Mouse (Mus musculus): ENCODE measurements around the gene Aicda. TPM values are rescaled to one million over a fixed set of nuclear protein-coding genes. Genes with fewer than 3 reads are reported as not detected.
"Not testable (repeated sequence)": the region's sequence is repeated elsewhere in the genome, so short reads cannot be mapped to it uniquely, and the experiment has no call there.

Gene Aicda
- total and polyA plus RNA-seq, 3 experiments, result not detected

GRCm38 (mm10) chr6:122531466-122532174 lies 22.0 kb upstream of the Aicda start:
- ATAC-seq (ENCODE audit: extremely low read depth, insufficient number of reproducible peaks, low FRiP score, poor library complexity, severe bottlenecking) (no peak), DNase-seq (ENCODE audit: low spot score) (no peak)
- Histone ChIP-seq H3K4me3 (ENCODE audit: low read depth, low read length) (no peak overlapping the region), H3K4me1 (ENCODE audit: insufficient read depth, low read depth, low read length) (no peaks in the 10 kb centered on the region), H3K27me3 (ENCODE audit: insufficient read depth, low read length) (no peaks in the 10 kb centered on the region), H3K9me3 (replicated peaks) (no peaks in the 10 kb centered on the region), H3K36me3 (replicated peaks) (no peaks in the 10 kb centered on the region)
- TF ChIP-seq CTCF (IDR thresholded peaks at IDR 0.05; ENCODE audit: low read depth, low read length) (no peak), TAL1 (conservative IDR thresholded peaks at IDR 0.05; ENCODE audit: low read depth, low read length) (no peak), GATA2 (IDR thresholded peaks at IDR 0.05; ENCODE audit: borderline replicate concordance, low read depth, low read length) (no peak), POLR2AphosphoS5 (IDR thresholded peaks at IDR 0.05; ENCODE audit: insufficient replicate concordance, low read depth, low read length) (no peak), GATA1 (IDR thresholded peaks at IDR 0.05; ENCODE audit: borderline replicate concordance, low read length) (no peak)

DNA sequence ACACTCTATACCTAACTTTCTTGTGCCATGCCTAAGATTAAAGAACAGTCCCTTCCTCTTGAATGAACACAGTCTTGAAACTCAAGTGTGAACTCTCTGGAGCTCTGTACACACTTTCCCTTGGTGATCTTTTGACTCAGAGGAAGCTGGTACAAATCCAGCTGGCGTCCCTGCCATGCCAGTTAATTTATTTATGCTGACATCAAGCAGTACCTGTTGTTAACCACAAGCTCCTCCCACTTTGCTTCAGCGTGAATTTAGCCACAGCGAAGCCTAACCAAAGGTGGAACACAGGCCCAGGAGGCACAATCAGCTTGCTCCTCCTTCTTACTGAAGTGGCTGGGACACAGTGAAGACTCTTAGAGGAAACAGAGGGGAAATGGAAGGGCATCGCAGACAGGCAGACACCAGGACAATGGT lies 20.7 kb upstream of the Aicda start:
- ATAC-seq (ENCODE audit: extremely low read depth, insufficient number of reproducible peaks, low FRiP score, poor library complexity, severe bottlenecking), result no peak
- DNase-seq (ENCODE audit: low spot score), result no peak
- Histone ChIP-seq H3K36me3 (replicated peaks) (no peaks in the 10 kb centered on the region), H3K4me3 (ENCODE audit: low read depth, low read length) (no peak overlapping the region), H3K4me1 (ENCODE audit: insufficient read depth, low read depth, low read length) (no peaks in the 10 kb centered on the region), H3K9me3 (replicated peaks) (no peaks in the 10 kb centered on the region), H3K27me3 (ENCODE audit: insufficient read depth, low read length) (no peaks in the 10 kb centered on the region)
- TF ChIP-seq GATA2 (IDR thresholded peaks at IDR 0.05; ENCODE audit: borderline replicate concordance, low read depth, low read length), result no peak
- TF ChIP-seq CTCF (IDR thresholded peaks at IDR 0.05; ENCODE audit: low read depth, low read length), result no peak
- TF ChIP-seq POLR2AphosphoS5 (IDR thresholded peaks at IDR 0.05; ENCODE audit: insufficient replicate concordance, low read depth, low read length), result no peak
- no peak for TF ChIP-seq GATA1 (IDR thresholded peaks at IDR 0.05; ENCODE audit: borderline replicate concordance, low read length)
- TF ChIP-seq TAL1 (conservative IDR thresholded peaks at IDR 0.05; ENCODE audit: low read depth, low read length), result no peak

DNA sequence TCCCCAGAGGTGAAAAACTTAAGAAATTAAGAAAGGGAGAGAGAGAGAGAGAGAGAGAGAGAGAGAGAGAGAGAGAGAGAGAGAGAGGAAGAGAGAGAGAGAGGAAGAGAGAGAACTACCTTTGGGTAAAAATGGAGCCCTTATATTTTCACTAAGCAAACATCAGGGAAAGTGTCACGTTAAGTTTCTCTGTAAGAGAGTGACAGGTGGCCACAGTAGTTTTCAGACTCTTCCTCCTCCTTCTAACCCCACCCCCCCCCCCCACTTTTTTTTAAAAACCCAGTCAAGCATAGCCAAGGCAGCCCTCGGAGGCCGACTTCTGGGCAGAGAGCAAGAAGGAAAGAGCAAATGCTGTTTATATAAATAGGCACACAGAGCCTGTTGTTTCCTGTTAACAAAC lies 19.6 kb upstream of the Aicda start:
- Histone ChIP-seq H3K27me3 (ENCODE audit: insufficient read depth, low read length) (no peaks in the 10 kb centered on the region), H3K4me1 (ENCODE audit: insufficient read depth, low read depth, low read length) (no peaks in the 10 kb centered on the region), H3K9me3 (replicated peaks) (no peaks in the 10 kb centered on the region), H3K4me3 (ENCODE audit: low read depth, low read length) (no peak overlapping the region), H3K36me3 (replicated peaks) (no peaks in the 10 kb centered on the region)
- ATAC-seq (ENCODE audit: extremely low read depth, insufficient number of reproducible peaks, low FRiP score, poor library complexity, severe bottlenecking), result no peak
- TF ChIP-seq POLR2AphosphoS5 (IDR thresholded peaks at IDR 0.05; ENCODE audit: insufficient replicate concordance, low read depth, low read length) (no peak), TAL1 (conservative IDR thresholded peaks at IDR 0.05; ENCODE audit: low read depth, low read length) (no peak), GATA1 (IDR thresholded peaks at IDR 0.05; ENCODE audit: borderline replicate concordance, low read length) (no peak), GATA2 (IDR thresholded peaks at IDR 0.05; ENCODE audit: borderline replicate concordance, low read depth, low read length) (no peak), CTCF (IDR thresholded peaks at IDR 0.05; ENCODE audit: low read depth, low read length) (no peak)
- DNase-seq (ENCODE audit: low spot score), result no peak

DNA sequence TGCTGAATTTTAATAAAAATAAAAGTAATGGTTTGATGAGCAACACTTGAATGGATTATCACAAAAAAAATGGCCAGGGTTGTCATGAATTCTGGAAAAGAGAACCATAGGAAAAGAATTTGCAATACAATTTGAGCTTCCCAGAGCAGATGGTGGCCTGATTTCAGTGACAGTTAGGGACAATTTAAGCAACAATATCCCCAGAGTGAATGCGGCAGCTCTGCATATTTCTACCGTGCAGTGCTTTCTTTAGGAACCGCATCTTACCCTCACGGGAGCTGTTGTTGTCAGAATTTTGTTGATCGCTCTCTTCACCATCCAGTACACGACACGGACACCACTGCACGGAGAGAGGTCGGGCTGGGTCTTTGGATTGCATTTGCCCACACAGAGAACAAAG lies 14.0 kb upstream of the Aicda start:
- Histone ChIP-seq H3K9me3 (replicated peaks) (no peaks in the 10 kb centered on the region), H3K4me1 (ENCODE audit: insufficient read depth, low read depth, low read length) (no peaks in the 10 kb centered on the region), H3K27me3 (ENCODE audit: insufficient read depth, low read length) (no peaks in the 10 kb centered on the region), H3K36me3 (replicated peaks) (no peaks in the 10 kb centered on the region), H3K4me3 (ENCODE audit: low read depth, low read length) (no peak overlapping the region)
- DNase-seq (ENCODE audit: low spot score) (no peak), ATAC-seq (ENCODE audit: extremely low read depth, insufficient number of reproducible peaks, low FRiP score, poor library complexity, severe bottlenecking) (no peak)
- TF ChIP-seq POLR2AphosphoS5 (IDR thresholded peaks at IDR 0.05; ENCODE audit: insufficient replicate concordance, low read depth, low read length) (no peak), CTCF (IDR thresholded peaks at IDR 0.05; ENCODE audit: low read depth, low read length) (no peak), TAL1 (conservative IDR thresholded peaks at IDR 0.05; ENCODE audit: low read depth, low read length) (no peak), GATA2 (IDR thresholded peaks at IDR 0.05; ENCODE audit: borderline replicate concordance, low read depth, low read length) (no peak)

- H3K4me1 ChIP-seq (ENCODE audit: insufficient read depth, low read depth, low read length); H3K27me3 ChIP-seq (ENCODE audit: insufficient read depth, low read length); H3K9me3 ChIP-seq (replicated peaks); ATAC-seq (ENCODE audit: extremely low read depth, insufficient number of reproducible peaks, low FRiP score, poor library complexity, severe bottlenecking); DNase-seq (ENCODE audit: low spot score); H3K4me3 ChIP-seq (ENCODE audit: low read depth, low read length); H3K36me3 ChIP-seq (replicated peaks): not testable (repeated sequence)
These were observed 11.1 kb upstream of the Aicda start for GRCm38 (mm10) chr6:122542459-122542858.

DNA sequence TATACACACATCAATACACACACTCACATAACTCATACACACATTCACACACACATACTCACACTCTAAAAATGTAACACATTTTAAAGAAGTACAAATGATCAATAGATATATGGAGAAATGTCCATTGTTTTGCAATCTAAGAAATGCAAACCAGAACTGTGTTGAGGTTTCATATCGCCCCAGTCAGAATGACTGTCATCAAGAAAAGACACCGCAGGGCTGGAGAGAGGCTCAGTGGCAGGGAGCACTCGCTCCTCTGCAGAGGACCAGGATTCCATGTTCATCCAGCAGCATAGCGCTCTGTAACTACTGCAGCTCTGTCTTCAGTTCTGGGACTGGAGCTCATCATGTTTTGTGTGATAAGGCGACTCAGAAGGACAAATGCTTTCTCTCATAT lies 10.0 kb upstream of the Aicda start:
- TF ChIP-seq CTCF (IDR thresholded peaks at IDR 0.05; ENCODE audit: low read depth, low read length), result no peak
- TF ChIP-seq TAL1 (conservative IDR thresholded peaks at IDR 0.05; ENCODE audit: low read depth, low read length), result no peak
- no peak for TF ChIP-seq POLR2AphosphoS5 (IDR thresholded peaks at IDR 0.05; ENCODE audit: insufficient replicate concordance, low read depth, low read length)
- TF ChIP-seq GATA1 (IDR thresholded peaks at IDR 0.05; ENCODE audit: borderline replicate concordance, low read length), result no peak
- no peak for TF ChIP-seq GATA2 (IDR thresholded peaks at IDR 0.05; ENCODE audit: borderline replicate concordance, low read depth, low read length)
- H3K36me3 ChIP-seq (replicated peaks), result no peaks in the 10 kb centered on the region
- H3K4me1 ChIP-seq (ENCODE audit: insufficient read depth, low read depth, low read length), result no peaks in the 10 kb centered on the region
- H3K27me3 ChIP-seq (ENCODE audit: insufficient read depth, low read length), result 0 out of 2 replicates have a peak, but pooled peaks cover 3% of the 10 kb centered on the region
- ATAC-seq (ENCODE audit: extremely low read depth, insufficient number of reproducible peaks, low FRiP score, poor library complexity, severe bottlenecking) (no peak), DNase-seq (ENCODE audit: low spot score) (no peak)
- no peaks in the 10 kb centered on the region for H3K9me3 ChIP-seq (replicated peaks)
- H3K4me3 ChIP-seq (ENCODE audit: low read depth, low read length), result no peak overlapping the region
